Mouse (Mus musculus) lung, adult 2 months (tissue): Measurements from ENCODE around the gene Gfra1.

Source experiments
- CTCF ChIP-seq: fragments of 200-500 bp; IDR thresholded peaks from 2 replicates; pipeline ENCODE4 v1.5.1; 2011; ENCODE audit warnings: mild to moderate bottlenecking, low read length, control low read depth; ENCODE audit not compliant: insufficient read depth
- POLR2A ChIP-seq: fragments of 200-500 bp; IDR thresholded peaks from 2 replicates; pipeline ENCODE4 v1.6.1; 2011; ENCODE audit warnings: low read depth, mild to moderate bottlenecking, control low read depth, low read length, borderline replicate concordance; ENCODE audit errors: extremely low read depth

GRCm38 (mm10) chr19:58427348-58427747 lies 28.4 kb downstream of the Gfra1 start:
- no peak for TF ChIP-seq CTCF
- no peak for TF ChIP-seq POLR2A
